In the genomic region with DNA sequence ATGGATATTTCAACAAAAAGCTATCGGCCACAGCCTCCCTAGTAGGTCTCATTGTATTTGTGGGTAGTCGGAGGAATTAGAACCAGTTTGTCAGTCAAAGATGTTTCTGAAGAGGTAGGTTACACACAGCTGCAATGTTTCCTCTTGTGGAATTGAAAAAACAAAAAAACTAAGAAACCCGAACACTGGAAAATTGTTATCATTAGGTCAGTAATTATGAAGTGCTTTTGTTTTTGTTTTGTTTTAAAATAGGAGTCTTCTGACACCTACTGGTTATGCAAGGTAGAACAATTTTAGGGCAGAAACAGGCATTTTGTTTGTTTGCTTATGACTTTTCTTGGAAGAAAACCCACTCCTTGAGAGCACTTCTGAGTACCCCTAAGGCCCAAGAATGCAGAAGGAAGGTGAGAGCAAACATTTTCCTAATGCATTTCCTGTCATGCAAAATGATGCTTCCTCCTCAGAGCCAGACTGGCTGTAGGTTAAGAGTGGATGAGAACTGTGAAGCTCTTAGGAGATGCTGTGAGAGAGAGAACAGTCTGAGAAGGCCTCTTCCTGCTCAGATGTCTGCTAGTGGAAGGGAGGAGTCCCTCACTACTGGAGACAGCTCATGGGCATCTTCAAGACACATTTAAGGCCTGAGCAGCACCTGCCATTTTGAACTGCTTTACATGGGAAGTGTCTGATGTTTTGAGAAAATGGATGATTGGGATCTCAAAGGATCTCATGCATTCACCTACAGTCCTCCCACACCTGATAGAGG, we compare ENCODE assay signal across 9 mouse cellular contexts. TPM values are rescaled to one million over a fixed set of nuclear protein-coding genes. Genes with fewer than 3 reads are reported as not detected.
A peak's percentile ranks its signal among the peaks of the same experiment; 100 is the strongest.
DNase-seq lines count a peak whose midpoint lies in the region; ATAC-seq and TF ChIP-seq lines count a peak whose summit lies in the region.
"Had no signal": no experiment of that assay in that cellular context is flagged by ENCODE, and none has a peak within 500 bp of the region (broad histone marks: within the 10 kb centered on the region; RNA-seq: fewer than 3 reads in every experiment).

No protein-coding gene starts in this region.

- 58% methylated on average over 3 of the region's 3 CpGs for WGBS in hindbrain, embryonic 16.5 days
- WGBS in hindbrain, embryonic 12.5 days = 58% methylated on average over 3 of the region's 3 CpGs
- 41% methylated on average over 3 of the region's 3 CpGs for WGBS in spleen, adult 2 months
- 47% methylated on average over 3 of the region's 3 CpGs for WGBS in forebrain, postnatal 0 days

- no peaks in the 10 kb centered on the region for H3K27me3 ChIP-seq in hindbrain, embryonic 16.5 days (replicated peaks; ENCODE audit: control insufficient read depth, insufficient read depth, low read length)
- no peaks in the 10 kb centered on the region for H3K27me3 ChIP-seq in hindbrain, embryonic 12.5 days
- no peaks in the 10 kb centered on the region for H3K27me3 ChIP-seq in spleen, adult 2 months (ENCODE audit: control insufficient read depth, insufficient read depth, low read length)
- no peaks in the 10 kb centered on the region for H3K27me3 ChIP-seq in forebrain, postnatal 0 days (ENCODE audit: insufficient read depth, low read length)
- H3K27me3 ChIP-seq: limb, embryonic 12.5 days had no signal

- H3K4me1 ChIP-seq in hindbrain, embryonic 16.5 days (ENCODE audit: control insufficient read depth, insufficient read depth, low read depth, low read length) = no peaks in the 10 kb centered on the region
- H3K4me1 ChIP-seq in hindbrain, embryonic 12.5 days = no peaks in the 10 kb centered on the region
- no peaks in the 10 kb centered on the region for H3K4me1 ChIP-seq in spleen, adult 2 months (ENCODE audit: control insufficient read depth, insufficient read depth, insufficient read length)
- no peaks in the 10 kb centered on the region for H3K4me1 ChIP-seq in forebrain, postnatal 0 days (ENCODE audit: insufficient read depth)

- no peaks in the 10 kb centered on the region for H3K9me3 ChIP-seq in hindbrain, embryonic 16.5 days (ENCODE audit: control insufficient read depth, low read length)
- no peaks in the 10 kb centered on the region for H3K9me3 ChIP-seq in hindbrain, embryonic 12.5 days (replicated peaks)
- H3K9me3 ChIP-seq in forebrain, postnatal 0 days (ENCODE audit: low read length) = no peaks in the 10 kb centered on the region
- H3K9me3 ChIP-seq: limb, embryonic 12.5 days had no signal

- no peak for DNase-seq in spleen, adult 2 months (ENCODE audit: low read depth in 1 of 2, low spot score in 2 of 2)
- no peak for DNase-seq in spleen, adult 18-20 months
- DNase-seq in forebrain, postnatal 0 days = peak; percentile 61
- DNase-seq in urinary bladder, postnatal 4 days (ENCODE audit: low spot score in 2 of 2) = no peak
- no peak for DNase-seq in urinary bladder, postnatal 36 days (ENCODE audit: low spot score in 2 of 2)
- no peak for DNase-seq in cerebellum, adult 8-10 months

- TF ChIP-seq POLR2A in spleen, adult 2 months (IDR thresholded peaks at IDR 0.05; ENCODE audit: low read depth, low read length) = no peak

- H3K27ac ChIP-seq in hindbrain, embryonic 16.5 days (ENCODE audit: low read depth, low read length) = no peak overlapping the region
- H3K27ac ChIP-seq in hindbrain, embryonic 12.5 days = no peak overlapping the region
- H3K27ac ChIP-seq in spleen, adult 2 months (ENCODE audit: insufficient read depth, low read length) = no peak overlapping the region
- no peak overlapping the region for H3K27ac ChIP-seq in forebrain, postnatal 0 days (ENCODE audit: low read depth, low read length)
- H3K27ac ChIP-seq: limb, embryonic 12.5 days had no signal

- H3K36me3 ChIP-seq in hindbrain, embryonic 16.5 days (ENCODE audit: control insufficient read depth, insufficient read depth, low read length) = no peaks in the 10 kb centered on the region
- H3K36me3 ChIP-seq in hindbrain, embryonic 12.5 days = no peaks in the 10 kb centered on the region
- no peaks in the 10 kb centered on the region for H3K36me3 ChIP-seq in spleen, adult 2 months (ENCODE audit: control insufficient read depth, insufficient read depth, low read length)
- H3K36me3 ChIP-seq in forebrain, postnatal 0 days (ENCODE audit: insufficient read depth) = no peaks in the 10 kb centered on the region
- H3K36me3 ChIP-seq: limb, embryonic 12.5 days had no signal

- H3K4me2 ChIP-seq in hindbrain, embryonic 16.5 days (ENCODE audit: low read length) = no peak overlapping the region
- H3K4me2 ChIP-seq in hindbrain, embryonic 12.5 days (replicated peaks) = no peak overlapping the region
- no peak overlapping the region for H3K4me2 ChIP-seq in forebrain, postnatal 0 days (ENCODE audit: low read depth)
- H3K4me2 ChIP-seq: limb, embryonic 12.5 days had no signal

- no peak overlapping the region for H3K4me3 ChIP-seq in hindbrain, embryonic 16.5 days (ENCODE audit: low read length)
- no peak overlapping the region for H3K4me3 ChIP-seq in hindbrain, embryonic 12.5 days
- H3K4me3 ChIP-seq in spleen, adult 2 months (ENCODE audit: extremely low read depth, insufficient read depth, insufficient read length) = peak overlapping the region; percentile 15; the same call in 1 of the 2 replicates
- H3K4me3 ChIP-seq in forebrain, postnatal 0 days (ENCODE audit: low read depth, low read length) = no peak overlapping the region
- H3K4me3 ChIP-seq: limb, embryonic 12.5 days had no signal

- H3K9ac ChIP-seq in hindbrain, embryonic 16.5 days (ENCODE audit: low read depth, low read length) = no peak overlapping the region
- H3K9ac ChIP-seq in hindbrain, embryonic 12.5 days = no peak overlapping the region
- H3K9ac ChIP-seq in forebrain, postnatal 0 days = no peak overlapping the region
- H3K9ac ChIP-seq: limb, embryonic 12.5 days had no signal

- peak; percentile 29; the same call in 1 of the 2 replicates for ATAC-seq in hindbrain, embryonic 16.5 days
- no peak for ATAC-seq in hindbrain, embryonic 12.5 days (ENCODE audit: low FRiP score)
- peak; percentile 18; the same call in 1 of the 2 replicates for ATAC-seq in forebrain, postnatal 0 days

- no peak for TF ChIP-seq CTCF in spleen, adult 2 months (IDR thresholded peaks at IDR 0.05; ENCODE audit: extremely low read depth, insufficient read depth, insufficient read length, insufficient replicate concordance)
- peak; percentile 69 for TF ChIP-seq CTCF in forebrain, postnatal 0 days (IDR thresholded peaks at IDR 0.05; ENCODE audit: low read depth)

RNA-seq across cellular contexts. Expression of a gene that starts 14.9 kb away (rescaled TPM):
- polyA plus RNA-seq in hindbrain, embryonic 16.5 days (2015; fragmentation: Nextera tagmentation; extraction: Ambion mirVana) = 2.1 and 2.6 TPM in 2 replicates
- polyA plus RNA-seq in hindbrain, embryonic 12.5 days (2016; fragmentation: Nextera tagmentation; extraction: Ambion mirVana) = 4.6 and 5.9 TPM in 2 replicates
- polyA plus RNA-seq in spleen, adult 2 months (2012; rRNA removed) = 1.9 and 2.0 TPM in 2 replicates
- 3.1 and 3.8 TPM in 2 replicates for total RNA-seq in forebrain, postnatal 0 days (2014; rRNA removed)
- 1.3 and 1.5 TPM in 2 replicates for polyA plus RNA-seq in forebrain, postnatal 0 days (2015; fragmentation: Nextera tagmentation; extraction: Ambion mirVana)

RNA-seq across cellular contexts. Expression of a gene that starts 15.1 kb away (rescaled TPM):
- polyA plus RNA-seq in hindbrain, embryonic 16.5 days (2015; fragmentation: Nextera tagmentation; extraction: Ambion mirVana) = 29.4 and 34.3 TPM in 2 replicates
- polyA plus RNA-seq in hindbrain, embryonic 12.5 days (2016; fragmentation: Nextera tagmentation; extraction: Ambion mirVana) = 21.9 and 22.8 TPM in 2 replicates
- 27.6 and 36.5 TPM in 2 replicates for polyA plus RNA-seq in spleen, adult 2 months (2012; rRNA removed)
- 19.2 and 23.2 TPM in 2 replicates for total RNA-seq in forebrain, postnatal 0 days (2014; rRNA removed)
- 20.0 and 27.9 TPM in 2 replicates for polyA plus RNA-seq in forebrain, postnatal 0 days (2015; fragmentation: Nextera tagmentation; extraction: Ambion mirVana)
